Mouse (Mus musculus) brain, embryonic 18.5 days (tissue): ENCODE results near the gene Opn1sw.
"Not testable (repeated sequence)": the region's sequence is repeated elsewhere in the genome, so short reads cannot be mapped to it uniquely, and the experiment has no call there.

Source experiments
- DNase-seq: peaks from one replicate; pipeline ENCODE4 v3.0.0-alpha.2; 2012; ENCODE audit warnings: low read depth, low spot score

Opn1sw gene

GRCm38 (mm10) chr6:29396714-29397540 lies 8.7 kb upstream of the Opn1sw start:
- no peak for DNase-seq

- no peak for DNase-seq
Observed at GRCm38 (mm10) chr6:29395910-29396713, 7.8 kb upstream of the Opn1sw start, which contains the start of gene Ccdc136. Ccdc136 (plus strand) TSS chr6:29396309.

GRCm38 (mm10) chr6:29394286-29394685 lies 6.0 kb upstream of the Opn1sw start:
- DNase-seq, result no peak

- no peak for DNase-seq
Observed at GRCm38 (mm10) chr6:29391802-29392201, 3.5 kb upstream of the Opn1sw start.

- not testable (repeated sequence) for DNase-seq
Observed at GRCm38 (mm10) chr6:29391241-29391640, 3.0 kb upstream of the Opn1sw start.

- DNase-seq, result not testable (repeated sequence)
Observed at GRCm38 (mm10) chr6:29390500-29390899, 2.2 kb upstream of the Opn1sw start.

- no peak for DNase-seq
Observed at GRCm38 (mm10) chr6:29389425-29389824, 1.2 kb upstream of the Opn1sw start.

GRCm38 (mm10) chr6:29388606-29389080 lies 375 bp upstream of the Opn1sw start:
- no peak for DNase-seq

GRCm38 (mm10) chr6:29382442-29382841 lies 5.8 kb downstream of the Opn1sw start:
- no peak for DNase-seq

- DNase-seq, result no peak
Observed at GRCm38 (mm10) chr6:29379954-29380353, 8.3 kb downstream of the Opn1sw start.

- DNase-seq, result no peak
Observed at GRCm38 (mm10) chr6:29378678-29379077, 9.6 kb downstream of the Opn1sw start.

GRCm38 (mm10) chr6:29377386-29377785 lies 10.9 kb downstream of the Opn1sw start:
- no peak for DNase-seq

GRCm38 (mm10) chr6:29365277-29365676 lies 23.0 kb downstream of the Opn1sw start:
- DNase-seq, result no peak

- no peak for DNase-seq
Observed at GRCm38 (mm10) chr6:29363129-29363515, 25.1 kb downstream of the Opn1sw start.

GRCm38 (mm10) chr6:29362246-29363128 lies 25.8 kb downstream of the Opn1sw start:
- no peak for DNase-seq

- DNase-seq, result no peak
Observed at GRCm38 (mm10) chr6:29360211-29360610, 28.1 kb downstream of the Opn1sw start.

- no peak for DNase-seq
Observed at GRCm38 (mm10) chr6:29359386-29359785, 28.9 kb downstream of the Opn1sw start.

GRCm38 (mm10) chr6:29352816-29353215 lies 35.5 kb downstream of the Opn1sw start:
- no peak for DNase-seq

- DNase-seq, result no peak
Observed at GRCm38 (mm10) chr6:29351613-29352012, 36.7 kb downstream of the Opn1sw start.

GRCm38 (mm10) chr6:29348371-29348724 lies 39.9 kb downstream of the Opn1sw start:
- DNase-seq, result no peak

GRCm38 (mm10) chr6:29347665-29348370 lies 40.5 kb downstream of the Opn1sw start, which contains the start of gene Calu:
Calu (plus strand) TSS chr6:29348069.
- DNase-seq, result peak; percentile 98
